Mouse (Mus musculus) CH12.LX (cell line): Measurements from ENCODE around the gene Gimd1.

Source experiments
- CTCF ChIP-seq, 2 experiments: IDR thresholded peaks in 1 of 2; conservative IDR thresholded peaks in 1 of 2; 2 replicates each; pipeline ENCODE4 v1.5.1; 2011 to 2012; ENCODE audit warnings: low read depth in 2 of 2, low read length in 2 of 2, improper control_type of control experiment in 1 of 2, inconsistent platforms in 1 of 2, mild to moderate bottlenecking in 1 of 2, moderate library complexity in 1 of 2
- EP300 ChIP-seq: IDR thresholded peaks from 2 replicates; pipeline ENCODE4 v1.6.1; 2011; ENCODE audit warnings: low read length, improper control_type of control experiment
- GABPA ChIP-seq: IDR thresholded peaks from 2 replicates; pipeline ENCODE4 v1.6.1; 2012; ENCODE audit warnings: low read depth, low read length, improper control_type of control experiment, inconsistent platforms; ENCODE audit not compliant: insufficient replicate concordance
- JUND ChIP-seq: conservative IDR thresholded peaks from 2 replicates; pipeline ENCODE4 v1.6.1; 2011; ENCODE audit warnings: low read depth, low read length, improper control_type of control experiment
- KAT2A ChIP-seq: IDR thresholded peaks from 2 replicates; pipeline ENCODE4 v1.6.1; 2012; ENCODE audit warnings: low read length, improper control_type of control experiment, inconsistent platforms; ENCODE audit not compliant: insufficient replicate concordance
- MAFK ChIP-seq: IDR thresholded peaks from 2 replicates; pipeline ENCODE4 v1.6.1; 2011; ENCODE audit warnings: low read length, improper control_type of control experiment; ENCODE audit not compliant: insufficient replicate concordance
- MAX ChIP-seq: IDR thresholded peaks from 2 replicates; pipeline ENCODE4 v1.6.1; 2011; ENCODE audit warnings: low read length, improper control_type of control experiment
- MXI1 ChIP-seq: IDR thresholded peaks from 2 replicates; pipeline ENCODE4 v1.6.1; 2011; ENCODE audit warnings: mild to moderate bottlenecking, low read depth, low read length, improper control_type of control experiment
- POLR2A ChIP-seq: IDR thresholded peaks from 2 replicates; pipeline ENCODE4 v1.6.1; 2011; ENCODE audit warnings: low read depth, mild to moderate bottlenecking, improper control_type of control experiment, low read length
- RAD21 ChIP-seq: IDR thresholded peaks from 2 replicates; pipeline ENCODE4 v1.6.1; 2011; ENCODE audit warnings: low read depth, mild to moderate bottlenecking, low read length, improper control_type of control experiment, moderate library complexity
- USF1 ChIP-seq: IDR thresholded peaks from 2 replicates; pipeline ENCODE4 v1.6.1; 2014; ENCODE audit warnings: low read depth, mild to moderate bottlenecking, inconsistent platforms, low read length, improper control_type of control experiment

GRCm38 (mm10) chr3:132628741-132629140, 879 bp upstream of the Gimd1 start:
- TF ChIP-seq RAD21 (peak; percentile 66), GABPA (no peak), USF1 (no peak), POLR2A (no peak), CTCF (conservative IDR thresholded peaks at IDR 0.05 in 1 of 2, IDR thresholded peaks at IDR 0.05 in 1 of 2; ENCODE audit: low read depth in 2 of 2, low read length in 2 of 2) (peak in 1 of 2 experiments; percentile 68; a peak in 2 of 4 replicates), EP300 (no peak), MXI1 (no peak), KAT2A (no peak), JUND (no peak), MAFK (no peak), MAX (no peak)
